Mouse (Mus musculus): ENCODE measurements around the gene Shisal2b.

Shisal2b gene

GRCm38 (mm10) chr13:104816635-104817571, 46.8 kb downstream of the Shisal2b start, which contains the start of gene Cwc27:
Gene Cwc27 (minus strand): TSS chr13:104817142.
- peak; percentile 87 for DNase-seq (ENCODE audit: low spot score)

GRCm38 (mm10) chr13:104816270-104816634, 47.4 kb downstream of the Shisal2b start:
- no peak for DNase-seq (ENCODE audit: low spot score)

GRCm38 (mm10) chr13:104805681-104806080, 58.0 kb downstream of the Shisal2b start:
- DNase-seq (ENCODE audit: low spot score), result peak; percentile 64

- DNase-seq (ENCODE audit: low spot score), result no peak
Observed at GRCm38 (mm10) chr13:104799566-104800182, 64.0 kb downstream of the Shisal2b start.

GRCm38 (mm10) chr13:104799067-104799466, 64.6 kb downstream of the Shisal2b start:
- DNase-seq (ENCODE audit: low spot score), result no peak
